Mouse (Mus musculus): ENCODE data around the gene Zfpl1. TPM values are rescaled to one million over a fixed set of nuclear protein-coding genes. Genes with fewer than 3 reads are reported as not detected.

Gene Zfpl1
- total and polyA plus RNA-seq, 2 experiments: 7.9 to 49.1 TPM

- WGBS: 2% methylated on average over 17 of the region's 17 CpGs
- H3K36me3 ChIP-seq (ENCODE audit: control insufficient read depth, insufficient read depth, low read length): peaks cover 2% of the 10 kb centered on the region; the same call in 1 of the 2 replicates
- 0 out of 2 replicates have a peak overlapping the region, but pooled peaks have one; percentile 1 for H3K9ac ChIP-seq (ENCODE audit: low read depth, low read length)
- peak; percentile 59 for DNase-seq (ENCODE audit: extremely low read depth, low read depth, low spot score)
- H3K4me3 ChIP-seq (ENCODE audit: insufficient read depth, low read depth, low read length): peak overlapping the region; percentile 52
- TF ChIP-seq POLR2A (IDR thresholded peaks at IDR 0.05; ENCODE audit: extremely low read depth, insufficient read depth, low read length) (no peak), CTCF (IDR thresholded peaks at IDR 0.05; ENCODE audit: low read depth, low read length) (no peak)
- H3K4me1 ChIP-seq (ENCODE audit: control insufficient read depth, insufficient read depth, low read length): peaks cover 4% of the 10 kb centered on the region
- no peak overlapping the region for H3K27ac ChIP-seq (replicated peaks; ENCODE audit: insufficient read depth, low read depth, low read length)
- peaks cover 5% of the 10 kb centered on the region; the same call in 1 of the 2 replicates for H3K79me2 ChIP-seq (ENCODE audit: control insufficient read depth, insufficient read depth, low read length)
- H3K27me3 ChIP-seq (ENCODE audit: control insufficient read depth, insufficient read depth, low read length): no peaks in the 10 kb centered on the region
Measured at GRCm38 (mm10) chr19:6085417-6085879, 692 bp upstream of the Zfpl1 start.

- Histone ChIP-seq H3K36me3 (ENCODE audit: control insufficient read depth, insufficient read depth, low read length) (peaks cover 2% of the 10 kb centered on the region; the same call in 1 of the 2 replicates), H3K4me3 (ENCODE audit: insufficient read depth, low read depth, low read length) (no peak within 1 kb of the TSS), H3K27ac (replicated peaks; ENCODE audit: insufficient read depth, low read depth, low read length) (no peak within 1 kb of the TSS), H3K79me2 (ENCODE audit: control insufficient read depth, insufficient read depth, low read length) (peaks cover 5% of the 10 kb centered on the region; the same call in 1 of the 2 replicates), H3K27me3 (ENCODE audit: control insufficient read depth, insufficient read depth, low read length) (no peaks in the 10 kb centered on the region), H3K9ac (ENCODE audit: low read depth, low read length) (no peak within 1 kb of the TSS), H3K4me1 (ENCODE audit: control insufficient read depth, insufficient read depth, low read length) (peaks cover 4% of the 10 kb centered on the region)
- TF ChIP-seq POLR2A (IDR thresholded peaks at IDR 0.05; ENCODE audit: extremely low read depth, insufficient read depth, low read length) (no peak), CTCF (IDR thresholded peaks at IDR 0.05; ENCODE audit: low read depth, low read length) (no peak)
- no peak for DNase-seq (ENCODE audit: extremely low read depth, low read depth, low spot score)
- 91% methylated on average over 9 of the region's 9 CpGs for WGBS
Measured at GRCm38 (mm10) chr19:6082156-6082555, 2.6 kb downstream of the Zfpl1 start, which contains the start of gene Gm28374. Gene Gm28374 (minus strand): TSS chr19:6082256.

- Histone ChIP-seq H3K27ac (replicated peaks; ENCODE audit: insufficient read depth, low read depth, low read length) (no peak within 1 kb of the TSS), H3K4me1 (ENCODE audit: control insufficient read depth, insufficient read depth, low read length) (peaks cover 9% of the 10 kb centered on the region), H3K79me2 (ENCODE audit: control insufficient read depth, insufficient read depth, low read length) (peaks cover 11% of the 10 kb centered on the region; the same call in 1 of the 2 replicates), H3K27me3 (ENCODE audit: control insufficient read depth, insufficient read depth, low read length) (no peaks in the 10 kb centered on the region), H3K36me3 (ENCODE audit: control insufficient read depth, insufficient read depth, low read length) (peaks cover 2% of the 10 kb centered on the region; the same call in 1 of the 2 replicates), H3K4me3 (ENCODE audit: insufficient read depth, low read depth, low read length) (no peak within 1 kb of the TSS), H3K9ac (ENCODE audit: low read depth, low read length) (no peak within 1 kb of the TSS)
- no peak for DNase-seq (ENCODE audit: extremely low read depth, low read depth, low spot score)
- WGBS: 90% methylated on average over 12 of the region's 12 CpGs
- TF ChIP-seq CTCF (IDR thresholded peaks at IDR 0.05; ENCODE audit: low read depth, low read length) (no peak), POLR2A (IDR thresholded peaks at IDR 0.05; ENCODE audit: extremely low read depth, insufficient read depth, low read length) (no peak)
Measured at GRCm38 (mm10) chr19:6079983-6080480, 4.7 kb downstream of the Zfpl1 start, which contains the start of gene Tmem262. Gene Tmem262 (plus strand): TSS chr19:6080033.

GRCm38 (mm10) chr19:6076564-6077393 is 8.0 kb downstream of the Zfpl1 start, which contains the start of gene Vps51:
Gene Vps51 (minus strand): TSS chr19:6077231.
- no peaks in the 10 kb centered on the region for H3K27me3 ChIP-seq (ENCODE audit: control insufficient read depth, insufficient read depth, low read length)
- no peaks in the 10 kb centered on the region; the same call in 1 of the 2 replicates for H3K36me3 ChIP-seq (ENCODE audit: control insufficient read depth, insufficient read depth, low read length)
- peak within 1 kb of the TSS; percentile 84 for H3K27ac ChIP-seq (replicated peaks; ENCODE audit: insufficient read depth, low read depth, low read length)
- H3K9ac ChIP-seq (ENCODE audit: low read depth, low read length): peak within 1 kb of the TSS; percentile 79
- TF ChIP-seq POLR2A (IDR thresholded peaks at IDR 0.05; ENCODE audit: extremely low read depth, insufficient read depth, low read length) (no peak), CTCF (IDR thresholded peaks at IDR 0.05; ENCODE audit: low read depth, low read length) (no peak)
- peak; percentile 92 for DNase-seq (ENCODE audit: extremely low read depth, low read depth, low spot score)
- WGBS: under 1% methylated on average over 33 of the region's 33 CpGs
- H3K4me1 ChIP-seq (ENCODE audit: control insufficient read depth, insufficient read depth, low read length): peaks cover 5% of the 10 kb centered on the region
- H3K4me3 ChIP-seq (ENCODE audit: insufficient read depth, low read depth, low read length): peak within 1 kb of the TSS; percentile 81
- peaks cover 6% of the 10 kb centered on the region; the same call in 1 of the 2 replicates for H3K79me2 ChIP-seq (ENCODE audit: control insufficient read depth, insufficient read depth, low read length)

- Histone ChIP-seq H3K4me1 (ENCODE audit: control insufficient read depth, insufficient read depth, low read length) (peaks cover 5% of the 10 kb centered on the region), H3K27ac (replicated peaks; ENCODE audit: insufficient read depth, low read depth, low read length) (no peak overlapping the region), H3K9ac (ENCODE audit: low read depth, low read length) (no peak overlapping the region), H3K79me2 (ENCODE audit: control insufficient read depth, insufficient read depth, low read length) (peaks cover 6% of the 10 kb centered on the region; the same call in 1 of the 2 replicates), H3K36me3 (ENCODE audit: control insufficient read depth, insufficient read depth, low read length) (no peaks in the 10 kb centered on the region; the same call in 1 of the 2 replicates), H3K27me3 (ENCODE audit: control insufficient read depth, insufficient read depth, low read length) (no peaks in the 10 kb centered on the region), H3K4me3 (ENCODE audit: insufficient read depth, low read depth, low read length) (no peak overlapping the region)
- no peak for TF ChIP-seq POLR2A (IDR thresholded peaks at IDR 0.05; ENCODE audit: extremely low read depth, insufficient read depth, low read length)
- no peak for TF ChIP-seq CTCF (IDR thresholded peaks at IDR 0.05; ENCODE audit: low read depth, low read length)
- no peak for DNase-seq (ENCODE audit: extremely low read depth, low read depth, low spot score)
- WGBS: 90% methylated on average over 5 of the region's 5 CpGs
Measured at GRCm38 (mm10) chr19:6073889-6074288, 10.9 kb downstream of the Zfpl1 start.
